Mouse (Mus musculus) forebrain, postnatal 0 days (tissue): ENCODE measurements around the gene Dkk3. TPM values are rescaled to one million over a fixed set of nuclear protein-coding genes. Genes with fewer than 3 reads are reported as not detected.

Experiments used
- ATAC-seq: fragments of 200-750 bp; cut with Nextera tagmentation; 2 replicates; pipeline ENCODE4 v1.8.0; 2017; ENCODE audit warnings: mild to moderate bottlenecking, moderate library complexity
- DNase-seq: peaks from one replicate; pipeline ENCODE4 v3.0.0-alpha.2; 2015
- H3K27ac ChIP-seq: fragments of 300-500 bp; sonication (generic); 2 replicates; pipeline ENCODE4 v1.5.1; 2014; ENCODE audit warnings: low read depth, mild to moderate bottlenecking, antibody characterized with exemption, low read length, moderate library complexity, mixed read lengths
- H3K27me3 ChIP-seq: fragments of 300-500 bp; sonication (generic); 2 replicates; pipeline ENCODE4 v1.6.1; 2014; ENCODE audit warnings: mild to moderate bottlenecking, low read length, mixed read lengths; ENCODE audit not compliant: insufficient read depth
- H3K36me3 ChIP-seq: fragments of 300-500 bp; sonication (generic); 2 replicates; pipeline ENCODE4 v1.6.1; 2014; ENCODE audit warnings: mild to moderate bottlenecking, moderate library complexity; ENCODE audit not compliant: insufficient read depth
- H3K4me1 ChIP-seq: fragments of 300-500 bp; sonication (generic); 2 replicates; pipeline ENCODE4 v1.6.1; 2014; ENCODE audit warnings: antibody characterized with exemption; ENCODE audit not compliant: insufficient read depth
- H3K4me2 ChIP-seq: fragments of 300-500 bp; sonication (generic); 2 replicates; pipeline ENCODE4 v1.6.1; 2014; ENCODE audit warnings: low read depth, mild to moderate bottlenecking, moderate library complexity
- H3K4me3 ChIP-seq: fragments of 300-500 bp; sonication (generic); 2 replicates; pipeline ENCODE4 v1.5.1; 2014; ENCODE audit warnings: low read depth, low read length, mixed read lengths
- H3K9ac ChIP-seq: fragments of 300-500 bp; sonication (generic); 2 replicates; pipeline ENCODE4 v1.6.1; 2014; ENCODE audit warnings: mild to moderate bottlenecking
- H3K9me3 ChIP-seq: fragments of 300-500 bp; sonication (generic); 2 replicates; pipeline ENCODE4 v1.6.1; 2016; ENCODE audit warnings: low read length
- CTCF ChIP-seq: sonication (generic); IDR thresholded peaks from 2 replicates; pipeline ENCODE4 v1.5.1; 2016; ENCODE audit warnings: antibody characterized with exemption, control low read depth, low read depth
- WGBS: fragments of 180-500 bp; shearing (Covaris S2); extraction: QIAGEN DNeasy Blood & Tissue Kit; methylation state at CpG from one replicate; pipeline ENCODE4 v1.1.7; 2014; 5-methylcytosine and 5-hydroxymethylcytosine counted together
- polyA plus RNA-seq: library from polyadenylated mRNA; unstranded; fragments of >200 nt; fragmentation: Nextera tagmentation; extraction: Ambion mirVana; gene quantifications from 2 replicates; pipeline ENCODE4 v1.2.1, GENCODE M21; 2015
- total RNA-seq: library from RNA; depleted of rRNA; stranded (reverse); fragments of >200 nt; gene quantifications from 2 replicates; pipeline ENCODE4 v1.2.3, GENCODE M21; 2014; rRNA removed

The Dkk3 gene
- total and polyA plus RNA-seq, 2 experiments from 2014 or later = 49.9 to 50.8 TPM

DNA sequence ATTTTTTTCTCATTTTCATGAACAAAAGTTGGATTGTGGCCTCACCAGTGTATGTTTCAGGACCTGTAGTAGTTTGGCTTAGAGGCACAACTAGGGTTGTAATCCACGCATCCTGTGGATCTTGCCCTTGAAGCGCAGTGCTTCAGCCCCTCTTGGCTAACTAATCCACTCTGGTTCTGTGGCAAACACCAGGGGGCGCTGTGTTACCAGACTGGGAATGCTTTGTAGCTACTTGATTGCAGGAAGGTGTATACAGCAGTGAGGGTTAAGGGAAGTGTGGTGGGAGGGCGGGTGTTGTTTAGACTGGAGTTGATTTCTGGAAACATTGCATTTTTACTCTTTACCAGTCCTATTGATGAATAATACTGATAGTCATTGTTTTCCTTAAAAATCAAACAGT lies 73.8 kb downstream of the Dkk3 start:
- Histone ChIP-seq H3K4me3 (no peak overlapping the region), H3K9me3 (no peaks in the 10 kb centered on the region), H3K4me2 (no peak overlapping the region), H3K9ac (no peak overlapping the region), H3K4me1 (no peaks in the 10 kb centered on the region), H3K27ac (no peak overlapping the region), H3K27me3 (no peaks in the 10 kb centered on the region), H3K36me3 (peaks cover 54% of the 10 kb centered on the region)
- ATAC-seq (peak; percentile 71), DNase-seq (peak; percentile 87)
- TF ChIP-seq CTCF = peak; percentile 94
- 35% methylated on average over 4 of the region's 4 CpGs for WGBS

DNA sequence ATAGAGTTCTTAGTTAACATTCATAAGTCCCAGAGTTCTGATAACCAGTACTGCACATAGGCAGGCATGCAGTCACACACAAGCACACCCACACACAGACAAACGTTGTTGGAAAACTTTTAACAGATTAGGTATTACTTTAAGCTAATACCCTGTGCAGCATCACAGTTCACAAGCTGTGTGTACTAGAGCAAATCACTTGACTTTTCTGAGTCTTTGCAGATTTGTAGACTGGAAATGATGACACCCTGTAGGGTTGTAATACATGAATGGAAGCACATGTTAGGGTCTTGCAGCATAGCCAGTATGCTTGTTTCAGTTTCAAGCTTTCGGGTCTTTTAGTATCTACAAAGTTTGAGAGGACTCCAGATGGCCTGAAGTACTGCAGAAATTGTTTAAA lies 74.6 kb downstream of the Dkk3 start:
- H3K4me3 ChIP-seq = no peak overlapping the region
- 87% methylated on average over 2 of the region's 2 CpGs for WGBS
- DNase-seq (no peak), ATAC-seq (no peak)
- peaks cover 49% of the 10 kb centered on the region for H3K36me3 ChIP-seq
- no peak for TF ChIP-seq CTCF
- H3K4me2 ChIP-seq = no peak overlapping the region
- no peak overlapping the region for H3K9ac ChIP-seq
- no peaks in the 10 kb centered on the region for H3K27me3 ChIP-seq
- H3K9me3 ChIP-seq = no peaks in the 10 kb centered on the region
- no peaks in the 10 kb centered on the region for H3K4me1 ChIP-seq
- H3K27ac ChIP-seq = no peak overlapping the region

DNA sequence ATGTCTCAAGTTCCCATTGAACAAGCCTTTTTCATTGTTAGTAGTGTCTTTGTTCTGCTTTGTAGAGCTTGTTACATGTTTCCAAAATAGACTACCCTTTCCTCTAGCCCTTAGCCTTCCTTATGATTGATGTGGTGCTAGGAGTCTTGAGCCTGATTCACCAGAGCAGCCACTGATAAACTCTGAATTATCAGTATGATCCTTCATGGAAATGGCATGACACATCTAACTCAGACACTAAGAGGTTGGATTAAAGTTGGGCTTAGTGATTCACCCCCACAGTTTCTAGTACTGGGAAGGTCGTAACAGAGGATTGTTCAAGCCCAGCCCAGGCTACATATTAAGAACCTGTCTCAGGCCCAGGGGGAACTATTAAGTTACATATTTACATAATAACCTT lies 76.2 kb downstream of the Dkk3 start:
- ATAC-seq (no peak), DNase-seq (no peak)
- Histone ChIP-seq H3K4me2 (no peak overlapping the region), H3K4me3 (no peak overlapping the region), H3K9ac (no peak overlapping the region), H3K27me3 (no peaks in the 10 kb centered on the region), H3K27ac (no peak overlapping the region), H3K9me3 (no peaks in the 10 kb centered on the region), H3K4me1 (no peaks in the 10 kb centered on the region), H3K36me3 (peaks cover 42% of the 10 kb centered on the region)
- 90% methylated on average over 1 of the region's 1 CpGs for WGBS
- TF ChIP-seq CTCF = no peak

DNA sequence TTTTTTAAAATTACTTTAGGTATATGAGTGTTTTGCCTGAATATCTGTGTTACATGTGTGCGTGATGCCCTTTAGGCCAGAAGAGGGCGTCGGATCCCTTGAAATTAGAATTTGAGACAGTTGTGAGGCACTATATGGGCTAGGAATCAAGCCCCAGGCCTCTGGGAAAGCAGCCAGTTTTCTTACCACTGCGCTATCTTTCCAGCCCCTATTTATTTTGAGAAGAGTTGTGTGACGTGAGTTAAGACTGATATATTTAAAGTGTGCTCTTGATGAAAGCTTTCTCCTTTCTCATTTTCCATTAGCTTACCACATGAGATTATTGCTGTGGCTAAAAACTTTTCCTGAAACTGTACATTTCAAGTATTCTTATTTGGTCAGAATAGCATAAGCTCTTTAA lies 84.0 kb downstream of the Dkk3 start:
- 80% methylated on average over 5 of the region's 5 CpGs for WGBS
- H3K9me3 ChIP-seq = no peaks in the 10 kb centered on the region
- no peak for ATAC-seq

More for the DNA sequence above, 84.0 kb downstream of the Dkk3 start:
- Histone ChIP-seq H3K27me3 (no peaks in the 10 kb centered on the region), H3K4me1 (no peaks in the 10 kb centered on the region), H3K4me3 (no peak overlapping the region), H3K4me2 (no peak overlapping the region), H3K9ac (no peak overlapping the region), H3K36me3 (peaks cover 10% of the 10 kb centered on the region), H3K27ac (no peak overlapping the region)
- no peak for TF ChIP-seq CTCF
- DNase-seq = no peak

Other genes with a start within 250 kb of the Dkk3 start
- gene Usp47, start 135.6 kb downstream of the Dkk3 start, total RNA-seq = 102 and 121 TPM in 2 replicates
- gene Usp47, start 135.6 kb downstream of the Dkk3 start, polyA plus RNA-seq = 44.0 and 52.0 TPM in 2 replicates
- 28.6 and 29.0 TPM in 2 replicates for gene Mical2, start 66.8 kb upstream of the Dkk3 start, total RNA-seq
- 16.3 and 18.3 TPM in 2 replicates for gene Mical2, start 66.8 kb upstream of the Dkk3 start, polyA plus RNA-seq